Mouse (Mus musculus) adrenal gland, adult 10 weeks (tissue): Measurements from ENCODE around the gene Slc25a18. TPM values are rescaled to one million over a fixed set of nuclear protein-coding genes. Genes with fewer than 3 reads are reported as not detected.

Source experiments
- polyA plus RNA-seq: library from polyadenylated mRNA; stranded (reverse); fragments of 350-450 nt; fragmentation: Illumina TruSeq; extraction: RNeasy Lipid Tissue Mini Kit (QIAGEN cat#74804); gene quantifications from one replicate; pipeline ENCODE4 v1.2.3, GENCODE M21; 2014; ENCODE audit warnings: low read depth, low replicate concordance

Gene Slc25a18
- not detected for polyA plus RNA-seq

GRCm38 (mm10) chr6:120773149-120773628, at the start of gene Slc25a18:
Gene Slc25a18, plus strand, starts transcription at chr6:120773578.

GRCm38 (mm10) chr6:120822307-120822928, 49.0 kb downstream of the Slc25a18 start, which contains the start of gene Atp6v1e1:
Gene Atp6v1e1, minus strand, starts transcription at chr6:120822793.

GRCm38 (mm10) chr6:120835474-120836374, 62.3 kb downstream of the Slc25a18 start, which contains the start of gene Bcl2l13:
Gene Bcl2l13, plus strand, starts transcription at chr6:120836212.

Other genes with a start within 250 kb of the Slc25a18 start
- gene Hdhd5, start 242.3 kb upstream of the Slc25a18 start, polyA plus RNA-seq, result 9.3 TPM
- gene Cecr2, start 107.2 kb upstream of the Slc25a18 start, polyA plus RNA-seq, result 3.6 TPM
- 1,022 TPM for gene Atp6v1e1, start 49.2 kb downstream of the Slc25a18 start, polyA plus RNA-seq
- gene Bcl2l13, start 62.6 kb downstream of the Slc25a18 start, polyA plus RNA-seq, result 18.4 TPM
- 3.4 TPM for gene Bid, start 143.3 kb downstream of the Slc25a18 start, polyA plus RNA-seq